Mouse (Mus musculus) brain, adult 2 months (tissue): ENCODE data around the gene Tcf21.

ENCODE experiments used
- DNase-seq: peaks from one replicate; pipeline ENCODE4 v3.0.0; 2011; ENCODE audit warnings: low read depth, low spot score

The Tcf21 gene

GRCm38 (mm10) chr10:22815461-22816236 lies 4.3 kb downstream of the Tcf21 start:
- no peak for DNase-seq

GRCm38 (mm10) chr10:22814771-22815170 lies 5.2 kb downstream of the Tcf21 start:
- DNase-seq: no peak

- no peak for DNase-seq
Observed at GRCm38 (mm10) chr10:22814294-22814693, 5.7 kb downstream of the Tcf21 start.

GRCm38 (mm10) chr10:22813317-22813960 lies 6.5 kb downstream of the Tcf21 start:
- DNase-seq: no peak

DNA sequence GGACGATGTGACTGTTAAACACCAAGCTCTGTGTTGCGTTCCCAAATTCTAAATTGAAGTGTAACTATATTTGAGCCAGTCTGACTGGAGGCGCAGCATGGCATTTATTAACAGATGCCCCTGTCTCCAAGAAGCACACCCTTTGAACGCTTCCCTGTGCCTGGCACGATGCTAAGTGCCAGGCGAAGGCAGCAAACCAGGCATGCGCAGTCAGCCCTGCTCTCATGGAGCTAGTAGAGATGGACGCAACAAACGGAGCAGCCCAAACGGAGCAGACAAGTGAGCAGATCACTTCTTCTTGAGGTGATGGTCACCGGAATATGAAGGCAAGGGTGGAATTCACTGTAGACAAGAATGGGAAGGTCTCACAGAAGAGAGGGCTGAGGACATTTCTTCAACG lies 8.1 kb downstream of the Tcf21 start:
- no peak for DNase-seq

DNA sequence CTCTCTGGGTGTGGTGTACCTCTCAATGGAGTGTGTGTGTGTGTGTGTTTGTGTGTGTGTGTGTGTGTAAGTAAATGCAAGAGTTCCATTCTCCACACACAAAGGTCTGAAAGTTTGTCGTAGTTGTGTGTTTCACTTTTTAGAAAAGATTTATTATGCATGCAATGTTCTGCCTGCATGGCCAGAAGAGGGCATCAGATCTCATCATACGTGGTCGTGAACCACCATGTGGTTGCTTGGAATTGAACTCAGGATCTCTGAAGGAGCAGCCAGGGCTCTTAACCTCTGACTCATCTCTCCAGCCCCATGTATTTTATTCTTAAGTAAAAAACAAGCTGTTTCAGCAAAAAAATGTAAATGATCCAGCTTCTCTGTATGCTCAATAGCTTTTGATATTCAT lies 37.3 kb downstream of the Tcf21 start:
- DNase-seq: peak; percentile 24

GRCm38 (mm10) chr10:22781466-22781865 lies 38.5 kb downstream of the Tcf21 start:
- peak; percentile 3 for DNase-seq

- peak; percentile 53 for DNase-seq
Observed at GRCm38 (mm10) chr10:22777939-22778338, 42.0 kb downstream of the Tcf21 start.

DNA sequence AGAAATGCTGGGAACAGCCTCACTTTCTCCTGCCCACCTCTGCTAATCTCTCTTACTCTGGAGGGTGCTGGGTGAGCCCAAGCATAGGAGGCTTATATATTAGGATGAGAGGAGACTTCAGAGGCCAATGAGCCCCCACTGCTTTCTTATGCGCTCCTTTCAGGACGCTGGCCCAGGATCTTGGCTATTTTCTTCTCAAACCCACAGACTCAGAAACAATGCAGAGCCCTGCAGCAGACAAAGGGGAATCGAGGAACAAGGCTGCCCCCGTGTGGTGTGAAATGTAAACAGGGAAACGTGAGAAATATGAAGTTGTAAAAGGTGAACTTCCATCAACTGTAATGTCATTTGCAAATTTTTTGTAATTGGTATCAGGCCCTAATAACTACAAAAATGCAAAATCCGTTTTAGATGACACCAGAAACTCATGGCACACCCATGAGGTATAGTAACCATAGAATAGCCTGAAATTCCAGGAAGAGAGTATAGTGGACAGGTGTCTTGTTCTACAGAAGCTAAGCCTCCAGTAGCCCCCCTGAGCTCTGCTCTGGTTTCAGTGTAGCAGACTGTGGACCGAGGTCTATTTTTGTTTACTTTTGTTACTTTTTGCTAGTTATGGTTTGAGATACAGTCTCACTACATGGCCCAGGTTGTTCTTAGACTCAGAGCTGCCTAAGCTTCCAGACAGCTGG lies 43.8 kb downstream of the Tcf21 start:
- DNase-seq: peak; percentile 69

- no peak for DNase-seq
Observed at GRCm38 (mm10) chr10:22775456-22775855, 44.5 kb downstream of the Tcf21 start.

DNA sequence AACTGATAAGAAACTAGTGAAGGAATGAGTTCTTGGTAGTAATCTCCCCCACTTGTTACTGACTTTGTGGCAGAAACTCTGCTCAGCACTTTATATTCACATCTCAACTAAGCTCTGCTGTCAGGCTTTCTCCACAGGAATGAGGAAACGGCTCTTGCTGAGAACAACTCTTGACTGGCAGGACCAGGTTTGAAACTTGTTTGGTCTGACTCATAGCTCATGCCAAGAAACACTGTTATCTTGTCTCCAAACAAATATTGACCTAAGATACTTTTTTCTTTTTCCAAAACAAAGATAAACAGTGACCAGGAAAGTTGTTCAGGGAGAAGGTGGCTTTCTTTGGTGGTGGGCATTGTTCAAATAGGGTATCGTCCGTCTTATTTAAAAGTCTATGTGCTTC lies 45.3 kb downstream of the Tcf21 start:
- no peak for DNase-seq
